Mouse (Mus musculus): ENCODE measurements around the gene Ghitm.
A peak's percentile ranks its signal among the peaks of the same experiment; 100 is the strongest.
"Not testable (repeated sequence)": the region's sequence is repeated elsewhere in the genome, so short reads cannot be mapped to it uniquely, and the experiment has no call there.

Gene Ghitm

GRCm38 (mm10) chr14:37135127-37135593 lies at the start of gene Ghitm:
TSS of gene Ghitm (minus strand) at chr14:37135272.
- peak; percentile 96 to 97 for DNase-seq

- no peak for DNase-seq
Observed at GRCm38 (mm10) chr14:37184871-37185270, 49.8 kb upstream of the Ghitm start.

- no peak for DNase-seq
Observed at GRCm38 (mm10) chr14:37174484-37174883, 39.4 kb upstream of the Ghitm start.

DNA sequence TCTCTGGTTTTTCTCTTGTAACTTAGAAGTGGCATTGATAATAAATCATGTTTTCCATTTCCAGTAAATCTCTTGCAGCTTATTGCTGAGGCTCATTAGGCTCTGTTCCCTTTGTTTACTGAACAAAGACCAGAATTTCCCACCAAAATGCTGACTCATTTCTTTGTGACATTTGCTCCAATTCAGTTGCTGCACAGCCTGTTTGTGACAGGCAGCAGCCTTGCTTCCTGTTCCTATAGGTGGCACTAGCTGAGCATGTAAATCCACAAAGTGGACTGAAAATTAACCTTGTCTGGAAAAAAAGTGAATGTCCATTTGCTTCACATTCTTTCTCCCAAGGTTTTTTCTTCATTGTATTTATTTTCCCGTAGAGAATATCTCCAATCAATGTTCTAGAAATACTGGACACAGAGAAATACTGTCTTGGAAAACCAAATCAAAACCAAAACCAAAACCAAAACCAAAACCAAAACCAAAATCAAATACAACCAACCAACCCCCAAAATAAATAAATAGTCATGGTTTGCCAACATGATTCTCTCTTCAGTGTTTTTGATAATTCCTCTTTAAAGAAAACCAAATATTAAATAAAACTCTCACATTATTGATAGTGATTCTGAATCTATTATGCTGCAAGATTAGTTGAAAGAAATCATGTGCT lies 30.3 kb upstream of the Ghitm start:
- DNase-seq: peak; percentile 7 to 12

DNA sequence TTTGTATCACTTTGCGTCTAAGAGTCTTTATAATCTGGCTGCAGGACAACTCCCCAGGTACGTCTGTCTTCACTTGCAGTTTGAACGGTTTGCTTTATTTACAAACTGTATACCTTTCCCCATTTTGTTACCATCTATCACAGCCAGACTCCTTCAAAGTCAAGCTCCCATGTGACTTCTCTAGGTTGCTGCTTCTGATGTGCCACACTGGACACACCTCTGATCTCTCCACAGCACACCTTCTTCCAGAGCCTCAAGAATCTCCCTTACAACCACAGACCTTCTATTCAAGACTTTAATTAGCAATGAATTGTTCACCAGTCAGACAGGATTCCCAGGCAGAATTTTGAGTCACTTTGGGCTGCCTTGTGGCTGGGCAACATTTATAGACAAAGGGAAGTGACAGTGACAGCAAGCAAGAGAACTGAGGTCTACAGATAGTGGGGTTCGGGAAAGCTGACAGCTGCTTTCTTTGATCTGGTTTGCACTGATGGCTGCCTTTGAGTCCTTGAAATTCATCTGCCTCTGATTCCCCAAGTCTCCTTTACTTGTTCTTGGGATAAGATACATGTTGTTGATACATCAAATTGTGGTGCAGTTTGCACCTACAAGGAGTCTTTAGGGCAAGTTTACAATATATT lies 29.4 kb upstream of the Ghitm start:
- no peak for DNase-seq

GRCm38 (mm10) chr14:37163277-37163956 lies 28.3 kb upstream of the Ghitm start:
- no peak for DNase-seq

DNA sequence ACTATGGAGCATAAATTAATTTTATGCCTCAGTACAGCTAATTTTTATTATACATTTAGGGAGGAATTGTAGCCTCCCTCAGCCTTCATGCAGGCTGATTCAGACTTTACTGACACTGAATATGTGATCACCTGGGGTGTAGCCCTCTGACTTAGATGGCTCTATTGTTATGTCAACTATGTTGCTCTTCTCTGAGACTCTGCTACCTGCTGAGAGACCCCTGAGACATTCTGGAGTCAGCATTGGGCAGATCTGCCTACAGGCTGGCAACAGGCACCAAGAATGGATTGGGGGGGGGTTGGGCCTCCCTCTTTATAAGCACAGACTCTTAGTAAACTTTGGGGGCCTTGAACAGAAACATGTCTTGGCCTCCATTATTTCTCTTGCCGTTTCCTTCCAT lies 19.3 kb upstream of the Ghitm start:
- no peak for DNase-seq

DNA sequence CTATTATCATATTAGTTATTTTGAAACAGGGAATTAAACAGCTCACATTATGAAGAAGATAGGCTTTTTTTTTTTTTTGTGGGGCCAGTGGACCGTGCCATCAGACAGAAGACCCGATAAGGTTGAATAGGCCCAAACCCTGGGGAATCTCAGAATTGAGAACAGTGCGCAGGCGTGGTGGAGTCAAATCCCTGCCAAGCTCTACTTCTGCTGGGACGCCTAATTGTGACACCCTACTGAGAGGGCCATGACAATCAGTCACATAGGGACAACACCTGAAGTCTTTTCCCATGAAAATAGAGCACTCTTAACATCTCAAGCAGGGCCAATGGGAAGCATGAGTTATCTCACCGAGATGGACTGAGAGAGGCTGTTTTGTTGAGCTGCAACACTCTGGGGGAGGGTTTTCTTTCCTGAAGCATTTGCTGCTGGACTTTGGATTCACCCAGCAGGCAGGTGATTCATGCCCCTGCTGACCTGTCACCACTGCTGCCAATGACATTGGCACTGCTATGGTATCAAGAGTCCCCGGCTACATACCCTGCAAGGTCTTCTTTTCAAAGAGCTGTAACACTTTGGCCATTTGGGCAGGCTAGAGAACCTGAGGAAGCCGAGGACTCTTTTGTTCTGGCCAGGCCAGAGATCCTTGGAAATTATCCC lies 4.1 kb upstream of the Ghitm start:
- no peak for DNase-seq

DNA sequence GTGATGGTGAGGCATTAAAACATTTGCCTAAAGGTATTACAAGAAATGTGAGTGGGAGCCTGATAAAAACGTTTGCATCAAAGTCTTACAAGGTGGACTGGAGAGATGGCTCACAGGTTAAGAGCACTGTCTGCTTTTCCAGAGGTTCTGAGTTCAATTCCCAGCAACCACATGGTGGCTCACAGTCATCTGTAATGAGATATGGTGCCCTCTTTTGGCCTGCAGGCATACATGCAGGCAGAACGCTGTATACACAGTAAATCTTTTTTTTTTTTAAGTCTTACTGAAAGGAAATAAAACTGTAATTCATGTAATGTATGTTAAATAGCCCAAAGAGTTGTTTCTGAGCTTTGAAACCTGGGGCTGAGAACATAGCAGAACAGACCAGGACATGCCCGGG lies 2.5 kb upstream of the Ghitm start:
- DNase-seq: not testable (repeated sequence)

DNA sequence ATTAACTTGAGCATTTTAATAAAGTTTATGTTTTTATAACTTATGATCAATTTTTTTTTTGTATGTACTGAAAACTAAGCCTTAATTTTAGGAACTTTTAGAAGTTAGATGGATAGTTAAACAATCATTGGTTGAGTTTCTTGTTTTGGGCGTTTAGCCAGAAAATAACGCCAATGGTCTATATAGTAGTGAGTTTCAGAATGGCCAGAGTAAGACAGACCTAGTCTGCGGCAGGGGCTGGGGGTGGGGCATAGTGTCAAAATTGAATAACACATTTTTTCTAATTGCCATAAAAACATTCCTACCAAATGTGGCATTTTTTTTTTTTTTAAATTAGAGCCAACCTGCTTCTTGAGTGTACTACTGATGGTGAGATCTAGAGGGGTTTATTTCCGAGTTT lies 1.0 kb upstream of the Ghitm start:
- DNase-seq: no peak

DNA sequence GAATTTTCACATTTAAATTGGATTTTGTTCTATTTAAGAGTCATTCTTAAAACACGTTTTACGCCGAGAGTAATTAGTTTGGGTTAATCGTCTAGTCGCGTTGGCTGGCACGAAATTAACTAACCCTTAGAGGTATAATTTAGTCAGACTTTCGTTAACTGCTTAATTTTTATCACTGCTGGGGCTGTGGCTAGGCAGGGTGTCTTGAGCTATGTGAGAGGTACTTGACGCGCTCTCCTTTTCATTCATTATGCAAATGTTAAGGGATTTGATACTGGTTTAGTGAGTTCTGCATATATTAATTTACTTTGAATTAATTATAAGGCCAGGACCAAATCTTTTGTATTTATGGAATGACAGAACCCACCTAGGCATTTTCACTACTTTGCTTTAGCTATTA lies 599 bp upstream of the Ghitm start:
- DNase-seq: peak in 1 of 2 experiments; percentile 15

DNA sequence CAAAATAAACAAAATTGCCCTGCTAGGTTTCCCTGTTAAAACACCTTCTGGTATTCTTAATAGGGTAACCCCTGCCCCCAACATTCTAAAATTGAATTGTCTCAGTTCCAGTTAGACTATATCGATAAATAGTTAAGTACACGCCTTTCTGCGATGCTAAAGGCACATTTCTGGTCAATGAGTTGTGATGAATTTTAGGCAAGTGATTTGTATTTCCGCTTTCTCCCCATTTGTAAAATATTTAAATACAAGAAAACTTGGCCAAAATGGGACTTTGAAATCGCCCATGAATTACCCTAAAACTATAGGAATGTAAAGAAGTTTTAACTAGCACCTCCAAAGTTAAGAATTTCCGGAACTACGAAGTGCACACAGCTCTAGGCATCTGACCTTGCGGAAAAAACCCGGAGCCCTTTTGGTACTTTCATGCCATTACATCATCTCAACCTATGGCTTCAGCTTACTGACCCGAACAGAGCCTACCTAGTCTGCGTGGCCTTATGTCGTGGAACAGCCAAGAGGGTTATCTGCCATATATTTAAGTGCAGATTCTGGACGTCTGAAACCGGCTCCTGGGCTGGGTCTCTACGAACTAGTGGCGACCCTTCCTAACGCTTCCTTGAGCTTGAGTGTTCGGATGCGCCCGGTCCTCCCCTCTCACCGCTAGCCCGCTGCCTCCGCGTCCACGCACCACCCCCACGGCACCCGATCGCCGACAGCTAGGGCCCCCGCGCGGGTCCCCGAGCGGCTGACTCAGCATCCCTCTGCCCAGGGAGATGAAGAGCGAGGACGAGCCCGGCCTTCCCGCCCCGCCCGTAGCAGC lies 557 bp downstream of the Ghitm start:
- no peak for DNase-seq

DNA sequence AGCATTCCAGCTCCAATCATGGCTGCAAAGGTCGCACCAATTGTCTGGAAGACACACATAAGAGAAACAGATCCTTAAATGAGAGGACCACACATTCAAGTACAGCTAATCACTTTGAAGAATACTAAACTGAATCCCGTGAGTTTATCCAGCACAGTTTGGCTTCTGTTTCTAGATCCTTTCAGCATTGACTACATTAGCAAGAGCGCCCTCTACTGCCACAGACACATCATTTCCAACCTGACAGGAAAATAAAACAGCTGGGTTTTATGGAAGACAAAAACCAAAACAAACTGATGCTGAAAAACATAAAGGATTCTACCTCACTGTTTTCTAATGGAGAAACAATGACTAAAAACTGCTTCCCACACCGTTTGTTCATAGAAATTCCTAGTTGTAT lies 7.4 kb downstream of the Ghitm start:
- DNase-seq: peak; percentile 40 to 52

DNA sequence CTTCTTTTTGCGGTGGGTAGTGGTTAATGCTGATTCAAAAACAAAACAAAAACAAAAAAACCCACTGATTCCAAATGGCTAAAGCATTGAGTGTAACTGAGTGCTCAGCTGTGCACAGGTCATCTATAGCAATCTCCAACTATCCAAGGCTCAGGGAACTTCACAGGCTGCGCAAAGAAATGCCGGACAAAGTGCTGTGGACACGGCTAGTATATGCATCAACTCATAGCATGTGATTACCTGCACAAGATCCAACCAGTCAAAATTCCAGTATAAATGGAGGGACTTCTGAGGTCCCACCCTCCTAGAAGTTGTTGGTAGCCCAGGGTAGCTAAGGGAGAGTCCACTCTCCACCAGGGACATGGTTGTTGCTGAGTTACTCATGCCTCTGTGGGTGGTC lies 15.8 kb downstream of the Ghitm start:
- DNase-seq: no peak

GRCm38 (mm10) chr14:37113922-37114321 lies 21.1 kb downstream of the Ghitm start, which contains the start of gene 2610528A11Rik:
TSS of gene 2610528A11Rik (minus strand) at chr14:37114022.
- no peak for DNase-seq

- peak; percentile 17 to 21 for DNase-seq
Observed at GRCm38 (mm10) chr14:37112931-37113330, 22.1 kb downstream of the Ghitm start.

- no peak for DNase-seq
Observed at GRCm38 (mm10) chr14:37111371-37111770, 23.7 kb downstream of the Ghitm start.

DNA sequence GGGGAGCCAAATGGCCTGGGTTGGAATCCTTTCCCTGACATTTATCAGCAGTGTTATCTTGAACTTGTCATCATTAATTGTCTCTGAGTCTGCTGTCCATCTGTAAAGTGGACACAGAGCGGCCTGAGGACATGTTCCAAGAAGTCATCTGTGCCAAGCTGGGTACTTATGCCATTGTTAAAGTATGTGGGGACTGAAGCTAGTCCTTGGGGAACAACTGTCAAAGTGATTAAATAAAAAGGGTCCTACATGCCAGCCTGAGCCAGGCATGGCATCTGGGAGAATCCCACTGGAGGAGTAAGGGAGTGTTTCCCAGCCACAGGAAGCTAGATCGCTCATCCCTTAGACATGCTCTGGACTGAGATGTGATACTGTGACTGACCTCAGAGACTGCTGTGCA lies 24.6 kb downstream of the Ghitm start:
- no peak for DNase-seq

GRCm38 (mm10) chr14:37109975-37110374 lies 25.1 kb downstream of the Ghitm start:
- no peak for DNase-seq

DNA sequence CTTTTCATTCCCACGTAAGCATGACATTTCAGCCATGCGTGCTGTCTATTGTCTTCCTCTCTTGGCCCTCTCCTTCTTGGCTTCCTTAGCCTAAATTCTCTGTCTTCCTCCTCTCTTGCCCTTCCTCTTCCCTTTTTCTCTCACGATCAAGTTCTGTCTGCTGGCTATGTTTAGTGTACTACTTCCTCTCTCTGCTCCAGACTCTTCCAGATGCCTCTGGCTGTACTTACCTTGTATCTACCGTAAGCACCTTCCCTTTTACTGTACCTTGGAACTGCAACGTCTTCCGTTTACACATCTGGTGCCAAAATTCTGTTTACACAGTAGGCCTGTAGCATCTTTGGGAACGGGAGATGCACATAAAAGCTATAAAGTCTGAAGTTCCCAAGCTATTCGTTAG lies 25.6 kb downstream of the Ghitm start:
- no peak for DNase-seq

DNA sequence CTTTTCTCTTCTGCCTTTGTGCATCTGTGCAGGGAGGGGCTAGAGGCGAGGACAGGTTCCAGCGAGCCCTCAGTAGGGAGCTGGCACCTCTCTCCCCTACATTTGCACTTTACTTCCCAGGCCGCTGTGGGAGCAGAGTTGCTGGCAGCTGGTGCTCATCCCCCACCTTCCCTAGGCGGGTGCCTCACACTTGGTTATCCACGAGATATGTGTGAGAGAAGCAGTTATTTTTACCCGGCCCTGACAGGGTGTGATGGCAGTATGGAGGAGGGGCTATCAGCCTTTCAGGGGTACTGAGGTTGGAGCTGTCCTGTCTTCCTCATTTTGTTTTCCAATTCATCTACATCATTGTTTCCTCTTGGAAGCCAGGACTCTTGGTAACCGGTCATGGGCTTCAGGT lies 29.2 kb downstream of the Ghitm start:
- no peak for DNase-seq

GRCm38 (mm10) chr14:37104747-37105146 lies 30.3 kb downstream of the Ghitm start:
- DNase-seq: no peak

DNA sequence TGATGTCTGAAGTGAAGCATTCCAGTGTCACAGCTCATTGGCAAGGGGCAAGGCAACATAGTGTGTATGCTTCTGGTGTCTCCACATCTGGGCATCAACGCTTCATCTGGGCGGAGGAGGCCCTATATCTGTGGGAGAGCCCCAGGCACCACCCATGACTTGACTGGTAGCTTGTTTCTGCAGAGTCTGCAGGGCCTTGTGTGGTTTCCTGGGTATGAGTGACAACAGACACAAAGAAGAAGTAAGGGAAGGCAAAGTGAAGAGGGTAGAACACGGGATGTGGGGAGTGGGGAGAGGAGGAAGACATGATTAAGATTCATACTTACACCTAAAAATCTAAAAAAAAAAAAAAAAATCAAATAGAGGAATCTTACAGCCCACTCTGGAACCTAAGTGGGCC lies 32.6 kb downstream of the Ghitm start:
- DNase-seq: no peak
